Mouse (Mus musculus): Measurements from ENCODE around the gene Hmgb2. TPM values are rescaled to one million over a fixed set of nuclear protein-coding genes. Genes with fewer than 3 reads are reported as not detected.

Hmgb2 gene
- polyA plus RNA-seq (2015; fragmentation: Nextera tagmentation; extraction: Ambion mirVana) = 115 and 140 TPM in 2 replicates

- H3K36me3 ChIP-seq = no peaks in the 10 kb centered on the region
- peak within 1 kb of the TSS; percentile 94 for H3K9ac ChIP-seq
- H3K4me1 ChIP-seq (replicated peaks) = peaks cover 12% of the 10 kb centered on the region; the same call in 1 of the 2 replicates
- H3K4me2 ChIP-seq = peak within 1 kb of the TSS; percentile 95
- H3K9me3 ChIP-seq = no peaks in the 10 kb centered on the region
- under 1% methylated on average over 60 of the region's 63 CpGs for WGBS
- peak; percentile 100 for ATAC-seq (ENCODE audit: low FRiP score)
- no peaks in the 10 kb centered on the region for H3K27me3 ChIP-seq
- peak within 1 kb of the TSS; percentile 82 for H3K4me3 ChIP-seq
- H3K27ac ChIP-seq = peak within 1 kb of the TSS; percentile 99
Measured at GRCm38 (mm10) chr8:57511316-57512118, at the start of gene Hmgb2. Hmgb2 (plus strand) TSS chr8:57511907.

GRCm38 (mm10) chr8:57462839-57463238 is 48.9 kb upstream of the Hmgb2 start:
- no peak overlapping the region for H3K27ac ChIP-seq
- H3K27me3 ChIP-seq = no peaks in the 10 kb centered on the region
- H3K4me2 ChIP-seq = no peak overlapping the region
- no peak overlapping the region for H3K4me3 ChIP-seq
- no peak overlapping the region for H3K9ac ChIP-seq
- WGBS = 53% methylated on average over 1 of the region's 1 CpGs
- H3K4me1 ChIP-seq (replicated peaks) = no peaks in the 10 kb centered on the region
- no peaks in the 10 kb centered on the region for H3K36me3 ChIP-seq
- ATAC-seq (ENCODE audit: low FRiP score) = no peak
- H3K9me3 ChIP-seq = no peaks in the 10 kb centered on the region

- no peak overlapping the region for H3K9ac ChIP-seq
- H3K36me3 ChIP-seq = no peaks in the 10 kb centered on the region
- no peak for ATAC-seq (ENCODE audit: low FRiP score)
- H3K4me2 ChIP-seq = no peak overlapping the region
- H3K4me1 ChIP-seq (replicated peaks) = no peaks in the 10 kb centered on the region
- no peak overlapping the region for H3K27ac ChIP-seq
- no peaks in the 10 kb centered on the region for H3K9me3 ChIP-seq
- H3K27me3 ChIP-seq = no peaks in the 10 kb centered on the region
- WGBS = 90% methylated on average over 3 of the region's 3 CpGs
- no peak overlapping the region for H3K4me3 ChIP-seq
Measured at GRCm38 (mm10) chr8:57463757-57464156, 48.0 kb upstream of the Hmgb2 start.

GRCm38 (mm10) chr8:57468624-57469023 is 43.1 kb upstream of the Hmgb2 start:
- Histone ChIP-seq H3K36me3 (no peaks in the 10 kb centered on the region), H3K4me3 (no peak overlapping the region), H3K9ac (no peak overlapping the region), H3K4me2 (no peak overlapping the region), H3K9me3 (no peaks in the 10 kb centered on the region), H3K27ac (no peak overlapping the region), H3K27me3 (no peaks in the 10 kb centered on the region), H3K4me1 (replicated peaks) (no peaks in the 10 kb centered on the region)
- ATAC-seq (ENCODE audit: low FRiP score) = no peak
- 62% methylated on average over 5 of the region's 5 CpGs for WGBS

GRCm38 (mm10) chr8:57470863-57471262 is 40.8 kb upstream of the Hmgb2 start:
- Histone ChIP-seq H3K4me3 (no peak overlapping the region), H3K9ac (no peak overlapping the region), H3K27ac (no peak overlapping the region), H3K27me3 (no peaks in the 10 kb centered on the region), H3K9me3 (no peaks in the 10 kb centered on the region), H3K4me2 (no peak overlapping the region), H3K4me1 (replicated peaks) (no peaks in the 10 kb centered on the region), H3K36me3 (no peaks in the 10 kb centered on the region)
- ATAC-seq (ENCODE audit: low FRiP score) = no peak
- WGBS = 89% methylated on average over 5 of the region's 5 CpGs

GRCm38 (mm10) chr8:57473751-57474150 is 38.0 kb upstream of the Hmgb2 start:
- no peak overlapping the region for H3K9ac ChIP-seq
- 84% methylated on average over 6 of the region's 6 CpGs for WGBS
- H3K27ac ChIP-seq = no peak overlapping the region
- no peaks in the 10 kb centered on the region for H3K4me1 ChIP-seq (replicated peaks)
- no peaks in the 10 kb centered on the region for H3K36me3 ChIP-seq
- H3K4me2 ChIP-seq = no peak overlapping the region
- H3K27me3 ChIP-seq = no peaks in the 10 kb centered on the region
- no peak overlapping the region for H3K4me3 ChIP-seq
- no peak for ATAC-seq (ENCODE audit: low FRiP score)
- no peaks in the 10 kb centered on the region for H3K9me3 ChIP-seq

- peaks cover 17% of the 10 kb centered on the region for H3K36me3 ChIP-seq
- 75% methylated on average over 3 of the region's 3 CpGs for WGBS
- H3K9ac ChIP-seq = no peak overlapping the region
- no peak for ATAC-seq (ENCODE audit: low FRiP score)
- H3K4me2 ChIP-seq = no peak overlapping the region
- no peaks in the 10 kb centered on the region for H3K27me3 ChIP-seq
- no peak overlapping the region for H3K27ac ChIP-seq
- H3K4me1 ChIP-seq (replicated peaks) = no peaks in the 10 kb centered on the region
- H3K9me3 ChIP-seq = no peaks in the 10 kb centered on the region
- no peak overlapping the region for H3K4me3 ChIP-seq
Measured at GRCm38 (mm10) chr8:57478406-57478805, 33.3 kb upstream of the Hmgb2 start.

GRCm38 (mm10) chr8:57479700-57480099 is 32.0 kb upstream of the Hmgb2 start:
- peaks cover 20% of the 10 kb centered on the region for H3K36me3 ChIP-seq
- no peaks in the 10 kb centered on the region for H3K27me3 ChIP-seq
- no peak for ATAC-seq (ENCODE audit: low FRiP score)
- H3K27ac ChIP-seq = no peak overlapping the region
- H3K4me1 ChIP-seq (replicated peaks) = no peaks in the 10 kb centered on the region
- WGBS = 95% methylated on average over 8 of the region's 8 CpGs
- no peaks in the 10 kb centered on the region for H3K9me3 ChIP-seq
- H3K9ac ChIP-seq = no peak overlapping the region
- H3K4me3 ChIP-seq = no peak overlapping the region
- H3K4me2 ChIP-seq = no peak overlapping the region

GRCm38 (mm10) chr8:57480606-57481005 is 31.1 kb upstream of the Hmgb2 start:
- ATAC-seq (ENCODE audit: low FRiP score) = no peak
- Histone ChIP-seq H3K36me3 (peaks cover 20% of the 10 kb centered on the region), H3K27me3 (no peaks in the 10 kb centered on the region), H3K9ac (no peak overlapping the region), H3K4me3 (no peak overlapping the region), H3K4me1 (replicated peaks) (peaks cover 6% of the 10 kb centered on the region), H3K4me2 (no peak overlapping the region), H3K27ac (no peak overlapping the region), H3K9me3 (no peaks in the 10 kb centered on the region)
- 79% methylated on average over 4 of the region's 4 CpGs for WGBS

- H3K27me3 ChIP-seq = no peaks in the 10 kb centered on the region
- ATAC-seq (ENCODE audit: low FRiP score) = peak; percentile 79
- H3K4me1 ChIP-seq (replicated peaks) = peaks cover 13% of the 10 kb centered on the region
- peak overlapping the region; percentile 91 for H3K9ac ChIP-seq
- peak overlapping the region; percentile 88 for H3K4me3 ChIP-seq
- peak overlapping the region; percentile 77 for H3K4me2 ChIP-seq
- peak overlapping the region; percentile 98 for H3K27ac ChIP-seq
- H3K9me3 ChIP-seq = no peaks in the 10 kb centered on the region
- H3K36me3 ChIP-seq = peaks cover 12% of the 10 kb centered on the region
- WGBS = under 1% methylated on average over 54 of the region's 54 CpGs
Measured at GRCm38 (mm10) chr8:57486491-57487440, 24.9 kb upstream of the Hmgb2 start.

GRCm38 (mm10) chr8:57487441-57488155 is 24.1 kb upstream of the Hmgb2 start, which contains the start of gene Sap30:
Sap30 (minus strand) TSS chr8:57487860.
- ATAC-seq (ENCODE audit: low FRiP score) = peak; percentile 96
- H3K27me3 ChIP-seq = no peaks in the 10 kb centered on the region
- WGBS = under 1% methylated on average over 58 of the region's 66 CpGs
- peak within 1 kb of the TSS; percentile 91 for H3K9ac ChIP-seq
- H3K4me3 ChIP-seq = peak within 1 kb of the TSS; percentile 88
- no peaks in the 10 kb centered on the region for H3K9me3 ChIP-seq
- H3K4me1 ChIP-seq (replicated peaks) = peaks cover 13% of the 10 kb centered on the region
- H3K27ac ChIP-seq = peak within 1 kb of the TSS; percentile 98
- peak within 1 kb of the TSS; percentile 77 for H3K4me2 ChIP-seq
- H3K36me3 ChIP-seq = peaks cover 6% of the 10 kb centered on the region
